Mouse (Mus musculus) frontal cortex, postnatal 10 days (tissue): ENCODE results near the gene Maco1.

Source experiments
- DNase-seq, 2 experiments: peaks; one replicate each; pipeline ENCODE4 v3.0.0; 2022; ENCODE audit warnings: low spot score in 2 of 2, mixed read lengths in 1 of 2

The Maco1 gene

GRCm38 (mm10) chr4:134853259-134853636, at the start of gene Maco1:
TSS of gene Maco1 (minus strand) at chr4:134853345.
- peak; percentile 98 to 100 for DNase-seq

GRCm38 (mm10) chr4:134901126-134901525, 48.0 kb upstream of the Maco1 start:
- DNase-seq, result no peak

GRCm38 (mm10) chr4:134897256-134897655, 44.1 kb upstream of the Maco1 start:
- DNase-seq, result no peak

GRCm38 (mm10) chr4:134892096-134892495, 39.0 kb upstream of the Maco1 start:
- DNase-seq, result peak in 1 of 2 experiments; percentile 49

- DNase-seq, result no peak
Measured at GRCm38 (mm10) chr4:134884364-134884763, 31.2 kb upstream of the Maco1 start.

GRCm38 (mm10) chr4:134883808-134884207, 30.7 kb upstream of the Maco1 start:
- no peak for DNase-seq

GRCm38 (mm10) chr4:134883266-134883665, 30.1 kb upstream of the Maco1 start:
- peak in 1 of 2 experiments; percentile 17 for DNase-seq

- DNase-seq, result no peak
Measured at GRCm38 (mm10) chr4:134880041-134880440, 26.9 kb upstream of the Maco1 start.

- peak in 1 of 2 experiments; percentile 66 for DNase-seq
Measured at GRCm38 (mm10) chr4:134879410-134879981, 26.4 kb upstream of the Maco1 start.

GRCm38 (mm10) chr4:134876171-134876570, 23.0 kb upstream of the Maco1 start:
- DNase-seq, result no peak

- DNase-seq, result no peak
Measured at GRCm38 (mm10) chr4:134871950-134872349, 18.8 kb upstream of the Maco1 start.

GRCm38 (mm10) chr4:134871477-134871876, 18.3 kb upstream of the Maco1 start:
- no peak for DNase-seq

GRCm38 (mm10) chr4:134869815-134870375, 16.8 kb upstream of the Maco1 start:
- DNase-seq, result no peak

GRCm38 (mm10) chr4:134869068-134869730, 16.1 kb upstream of the Maco1 start:
- no peak for DNase-seq

GRCm38 (mm10) chr4:134868490-134868889, 15.3 kb upstream of the Maco1 start:
- DNase-seq, result no peak

GRCm38 (mm10) chr4:134868065-134868464, 14.9 kb upstream of the Maco1 start:
- no peak for DNase-seq

- DNase-seq, result no peak
Measured at GRCm38 (mm10) chr4:134867661-134868060, 14.5 kb upstream of the Maco1 start.

GRCm38 (mm10) chr4:134867213-134867612, 14.1 kb upstream of the Maco1 start:
- no peak for DNase-seq

- no peak for DNase-seq
Measured at GRCm38 (mm10) chr4:134865789-134866188, 12.6 kb upstream of the Maco1 start.

- DNase-seq, result no peak
Measured at GRCm38 (mm10) chr4:134865340-134865739, 12.2 kb upstream of the Maco1 start.

GRCm38 (mm10) chr4:134863937-134864729, 11.0 kb upstream of the Maco1 start, which contains the start of gene Rhd:
TSS of gene Rhd (plus strand) at chr4:134864536.
- no peak for DNase-seq

GRCm38 (mm10) chr4:134862996-134863395, 9.9 kb upstream of the Maco1 start:
- DNase-seq, result no peak
